Mouse (Mus musculus): Measurements from ENCODE around the gene Apobec1.
"Not testable (repeated sequence)": the region's sequence is repeated elsewhere in the genome, so short reads cannot be mapped to it uniquely, and the experiment has no call there.

Apobec1 gene

GRCm38 (mm10) chr6:122604260-122604659 lies 2.0 kb upstream of the Apobec1 start:
- in situ Hi-C loops (cut with MboI, MseI), result no loop called here

GRCm38 (mm10) chr6:122602992-122603322 lies 713 bp upstream of the Apobec1 start:
- in situ Hi-C loops (cut with MboI, MseI), result no loop called here

- in situ Hi-C loops (cut with MboI, MseI), result no loop called here
Measured at GRCm38 (mm10) chr6:122601615-122602014, 629 bp downstream of the Apobec1 start.

- in situ Hi-C loops (cut with MboI, MseI), result no loop called here
Measured at GRCm38 (mm10) chr6:122601031-122601430, 1.2 kb downstream of the Apobec1 start.

- in situ Hi-C loops (cut with MboI, MseI), result no loop called here
Measured at GRCm38 (mm10) chr6:122600066-122600646, 2.1 kb downstream of the Apobec1 start.

GRCm38 (mm10) chr6:122599054-122599737 lies 3.0 kb downstream of the Apobec1 start:
- in situ Hi-C loops (cut with MboI, MseI), result no loop called here

- in situ Hi-C loops (cut with MboI, MseI), result no loop called here
Measured at GRCm38 (mm10) chr6:122598436-122598835, 3.8 kb downstream of the Apobec1 start.

- in situ Hi-C loops (cut with MboI, MseI), result no loop called here
Measured at GRCm38 (mm10) chr6:122598014-122598413, 4.2 kb downstream of the Apobec1 start.

- in situ Hi-C loops (cut with MboI, MseI), result no loop called here
Measured at GRCm38 (mm10) chr6:122596608-122597007, 5.6 kb downstream of the Apobec1 start.

- in situ Hi-C loops (cut with MboI, MseI), result no loop called here
Measured at GRCm38 (mm10) chr6:122595637-122596036, 6.6 kb downstream of the Apobec1 start.

- in situ Hi-C loops (cut with MboI, MseI), result no loop called here
Measured at GRCm38 (mm10) chr6:122592905-122593304, 9.3 kb downstream of the Apobec1 start.

- in situ Hi-C loops (cut with MboI, MseI), result no loop called here
Measured at GRCm38 (mm10) chr6:122591027-122591758, 11.1 kb downstream of the Apobec1 start.

- in situ Hi-C loops (cut with MboI, MseI), result no loop called here
Measured at GRCm38 (mm10) chr6:122579086-122579485, 23.2 kb downstream of the Apobec1 start.

- in situ Hi-C loops (cut with MboI, MseI), result no loop called here
Measured at GRCm38 (mm10) chr6:122577030-122577429, 25.2 kb downstream of the Apobec1 start.

GRCm38 (mm10) chr6:122575037-122575436 lies 27.2 kb downstream of the Apobec1 start:
- in situ Hi-C loops (cut with MboI, MseI), result not testable (repeated sequence)

GRCm38 (mm10) chr6:122571617-122571959 lies 30.7 kb downstream of the Apobec1 start:
- in situ Hi-C loops (cut with MboI, MseI), result no loop called here

GRCm38 (mm10) chr6:122570695-122571616 lies 31.3 kb downstream of the Apobec1 start:
- in situ Hi-C loops (cut with MboI, MseI), result no loop called here

- in situ Hi-C loops (cut with MboI, MseI), result loop anchor here (5.0 kb wide), 1 partner anchor 162 kb away; no protein-coding TSS in a partner anchor
Measured at GRCm38 (mm10) chr6:122569762-122570161, 32.5 kb downstream of the Apobec1 start.

GRCm38 (mm10) chr6:122569113-122569512 lies 33.1 kb downstream of the Apobec1 start:
- in situ Hi-C loops (cut with MboI, MseI), result loop anchor here (5.0 kb wide), 1 partner anchor 162 kb away; no protein-coding TSS in a partner anchor

GRCm38 (mm10) chr6:122565070-122565784 lies 37.0 kb downstream of the Apobec1 start:
- in situ Hi-C loops (cut with MboI, MseI), result loop anchor here (5.0 kb wide), 1 partner anchor 158 kb away; no protein-coding TSS in a partner anchor

- in situ Hi-C loops (cut with MboI, MseI), result no loop called here
Measured at GRCm38 (mm10) chr6:122562463-122562862, 39.8 kb downstream of the Apobec1 start.

Data from regulatory T cell (primary cell).